Comparison of ENCODE assay signal across 16 mouse cellular contexts in the genomic region with DNA sequence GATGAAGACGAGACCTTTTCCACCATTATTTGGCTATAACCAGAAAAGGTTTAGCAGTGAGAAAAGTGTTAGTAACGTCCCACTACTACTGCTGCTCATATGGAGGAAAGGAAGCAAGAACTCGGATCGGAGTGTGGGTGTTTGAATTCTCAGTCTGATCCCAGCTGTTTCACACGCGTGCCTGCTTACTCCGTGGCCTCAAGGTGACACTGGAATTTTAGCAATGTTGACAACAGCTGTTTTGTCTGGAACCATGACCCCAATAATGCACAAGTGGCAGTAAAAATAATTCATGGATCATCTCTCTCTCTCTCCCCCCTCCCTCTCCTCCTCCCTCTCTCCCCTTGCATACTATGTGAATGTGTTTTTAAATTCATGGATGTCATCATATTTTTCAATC.
"Had no signal": no experiment of that assay in that cellular context is flagged by ENCODE, and none has a peak within 500 bp of the region (broad histone marks: within the 10 kb centered on the region; RNA-seq: fewer than 3 reads in every experiment).

No protein-coding gene starts in this region.

- H3K9ac ChIP-seq: neural tube, embryonic 13.5 days; neural tube, embryonic 15.5 days; stomach, embryonic 15.5 days had no signal

- H3K36me3 ChIP-seq: neural tube, embryonic 13.5 days; neural tube, embryonic 15.5 days; stomach, embryonic 15.5 days had no signal

- DNase-seq: retina, postnatal 1 day; right cerebral cortex, adult 18-20 months; right cerebral cortex, postnatal 14 days; right cerebral cortex, postnatal 25 days; right cerebral cortex, postnatal 4 days; spleen, adult 18-20 months; thymus, adult 18-20 months; thymus, adult 2 months; thymus, postnatal 14 days; thymus, postnatal 25 days; thymus, postnatal 36 days; thymus, postnatal 4 days had no signal

- H3K27ac ChIP-seq: neural tube, embryonic 13.5 days; neural tube, embryonic 15.5 days; stomach, embryonic 15.5 days; stomach, postnatal 0 days had no signal

- H3K9me3 ChIP-seq: neural tube, embryonic 13.5 days; neural tube, embryonic 15.5 days; stomach, embryonic 15.5 days had no signal

- H3K4me3 ChIP-seq: neural tube, embryonic 13.5 days; neural tube, embryonic 15.5 days; stomach, embryonic 15.5 days had no signal

- H3K4me1 ChIP-seq: stomach, embryonic 15.5 days had no signal

- H3K27me3 ChIP-seq: neural tube, embryonic 13.5 days; neural tube, embryonic 15.5 days; stomach, embryonic 15.5 days had no signal

- H3K4me2 ChIP-seq: neural tube, embryonic 13.5 days; neural tube, embryonic 15.5 days; stomach, embryonic 15.5 days had no signal
